23 mouse cellular contexts compared by ENCODE assay signal in genomic region chr13:37337269-37337668, GRCm38 (mm10). TPM values are rescaled to one million over a fixed set of nuclear protein-coding genes. Genes with fewer than 3 reads are reported as not detected.
DNase-seq lines count a peak whose midpoint lies in the region; ATAC-seq and TF ChIP-seq lines count a peak whose summit lies in the region.
"Had no signal": no experiment of that assay in that cellular context is flagged by ENCODE, and none has a peak within 500 bp of the region (broad histone marks: within the 10 kb centered on the region; RNA-seq: fewer than 3 reads in every experiment).

No protein-coding gene starts in this region.

- 52% methylated on average over 4 of the region's 4 CpGs for WGBS in liver, postnatal 0 days (ENCODE audit: insufficient replicate concordance)
- WGBS in liver, embryonic 12.5 days (ENCODE audit: insufficient replicate concordance) = 59% methylated on average over 4 of the region's 4 CpGs
- 64% methylated on average over 4 of the region's 4 CpGs for WGBS in forebrain, postnatal 0 days

- peak overlapping the region; percentile 36; the same call in 1 of the 2 replicates for H3K27ac ChIP-seq in liver, postnatal 0 days (ENCODE audit: low read depth)
- no peak overlapping the region for H3K27ac ChIP-seq in liver, embryonic 12.5 days
- H3K27ac ChIP-seq in bone marrow macrophage, adult 2 months (ENCODE audit: insufficient read depth, low read depth, low read length) = peak overlapping the region; percentile 75
- no peak overlapping the region for H3K27ac ChIP-seq in forebrain, postnatal 0 days (ENCODE audit: low read depth, low read length)
- H3K27ac ChIP-seq: embryonic facial prominence, embryonic 15.5 days; heart, adult 2 months; hindbrain, embryonic 10.5 days; hindbrain, postnatal 0 days; kidney, postnatal 0 days; layer of hippocampus, adult 2 months had no signal

- no peaks in the 10 kb centered on the region for H3K36me3 ChIP-seq in liver, postnatal 0 days (replicated peaks; ENCODE audit: insufficient read depth, low read length)
- no peaks in the 10 kb centered on the region for H3K36me3 ChIP-seq in liver, embryonic 12.5 days
- H3K36me3 ChIP-seq in forebrain, postnatal 0 days (ENCODE audit: insufficient read depth) = no peaks in the 10 kb centered on the region
- H3K36me3 ChIP-seq: embryonic facial prominence, embryonic 15.5 days; hindbrain, embryonic 10.5 days had no signal

- TF ChIP-seq EP300 in liver, postnatal 0 days (IDR thresholded peaks at IDR 0.05; ENCODE audit: low read depth) = no peak

- no peak for ATAC-seq in liver, postnatal 0 days
- ATAC-seq in liver, embryonic 12.5 days = no peak
- ATAC-seq in megakaryocyte, adult 5-6 weeks (ENCODE audit: poor library complexity, severe bottlenecking) = peak; percentile 49
- ATAC-seq in forebrain, postnatal 0 days = no peak
- ATAC-seq: hindbrain, postnatal 0 days; intestine, postnatal 0 days; Patski had no signal

- no peaks in the 10 kb centered on the region for H3K27me3 ChIP-seq in liver, postnatal 0 days (ENCODE audit: insufficient read depth, low read length)
- no peaks in the 10 kb centered on the region for H3K27me3 ChIP-seq in liver, embryonic 12.5 days (replicated peaks)
- no peaks in the 10 kb centered on the region for H3K27me3 ChIP-seq in forebrain, postnatal 0 days (ENCODE audit: insufficient read depth, low read length)
- H3K27me3 ChIP-seq: embryonic facial prominence, embryonic 15.5 days had no signal

- TF ChIP-seq CTCF in liver, postnatal 0 days (IDR thresholded peaks at IDR 0.05; ENCODE audit: low read depth) = no peak
- TF ChIP-seq CTCF in bone marrow macrophage, adult 2 months (IDR thresholded peaks at IDR 0.05; ENCODE audit: low read depth, low read length) = no peak
- no peak for TF ChIP-seq CTCF in forebrain, postnatal 0 days (IDR thresholded peaks at IDR 0.05; ENCODE audit: low read depth)

- H3K4me1 ChIP-seq in liver, postnatal 0 days (ENCODE audit: insufficient read depth) = no peaks in the 10 kb centered on the region
- no peaks in the 10 kb centered on the region for H3K4me1 ChIP-seq in liver, embryonic 12.5 days
- H3K4me1 ChIP-seq in bone marrow macrophage, adult 2 months (ENCODE audit: control insufficient read depth, insufficient read depth, low read length) = peaks cover 44% of the 10 kb centered on the region
- no peaks in the 10 kb centered on the region for H3K4me1 ChIP-seq in forebrain, postnatal 0 days (ENCODE audit: insufficient read depth)
- H3K4me1 ChIP-seq: embryonic facial prominence, embryonic 15.5 days; hindbrain, embryonic 10.5 days had no signal

- no peak overlapping the region for H3K4me2 ChIP-seq in liver, postnatal 0 days (ENCODE audit: low read depth, low read length)
- H3K4me2 ChIP-seq in liver, embryonic 12.5 days = no peak overlapping the region
- no peak overlapping the region for H3K4me2 ChIP-seq in forebrain, postnatal 0 days (ENCODE audit: low read depth)
- H3K4me2 ChIP-seq: embryonic facial prominence, embryonic 15.5 days had no signal

- no peak overlapping the region for H3K4me3 ChIP-seq in liver, postnatal 0 days (ENCODE audit: low read depth, low read length)
- no peak overlapping the region for H3K4me3 ChIP-seq in liver, embryonic 12.5 days
- H3K4me3 ChIP-seq in bone marrow macrophage, adult 2 months (ENCODE audit: insufficient read depth, low read length) = peak overlapping the region; percentile 9; the same call in 1 of the 2 replicates
- no peak overlapping the region for H3K4me3 ChIP-seq in forebrain, postnatal 0 days (ENCODE audit: low read depth, low read length)
- H3K4me3 ChIP-seq: embryonic facial prominence, embryonic 15.5 days; heart, adult 2 months; hindbrain, embryonic 10.5 days; layer of hippocampus, adult 2 months had no signal

- no peak for DNase-seq in liver, postnatal 0 days
- peak; percentile 38 to 42 for DNase-seq in B cell, adult 2 months
- DNase-seq in forebrain, postnatal 0 days = no peak
- DNase-seq in layer of hippocampus, adult 11-12 months (ENCODE audit: low spot score) = no peak
- DNase-seq in left cerebral cortex, postnatal 4 days = no peak
- DNase-seq: adrenal gland, postnatal 10 days; cerebellum, adult 11-12 months; cerebellum, postnatal 14 days; gastrocnemius, postnatal 10 days; heart, adult 2 months; liver; retina, postnatal 1 day had no signal

- H3K9me3 ChIP-seq in liver, postnatal 0 days (ENCODE audit: low read length) = no peaks in the 10 kb centered on the region
- H3K9me3 ChIP-seq in liver, embryonic 12.5 days (replicated peaks) = no peaks in the 10 kb centered on the region
- H3K9me3 ChIP-seq in forebrain, postnatal 0 days (ENCODE audit: low read length) = no peaks in the 10 kb centered on the region
- H3K9me3 ChIP-seq: embryonic facial prominence, embryonic 15.5 days; hindbrain, embryonic 10.5 days had no signal

- no peak for TF ChIP-seq POLR2A in bone marrow macrophage, adult 2 months (IDR thresholded peaks at IDR 0.05; ENCODE audit: borderline replicate concordance, low read depth, low read length)

- intact Hi-C loops in left cerebral cortex, postnatal 4 days (cut with DNase I) = no loop called here

- H3K9ac ChIP-seq in liver, postnatal 0 days (replicated peaks) = no peak overlapping the region
- H3K9ac ChIP-seq in liver, embryonic 12.5 days = no peak overlapping the region
- H3K9ac ChIP-seq in forebrain, postnatal 0 days = no peak overlapping the region
- H3K9ac ChIP-seq: embryonic facial prominence, embryonic 15.5 days had no signal

RNA-seq across cellular contexts. Expression of gene Ly86, which starts 7.7 kb away (rescaled TPM):
- 18.9 and 19.1 TPM in 2 replicates for polyA plus RNA-seq in liver, postnatal 0 days (2015; fragmentation: Nextera tagmentation; extraction: Ambion mirVana)
- polyA plus RNA-seq in liver, embryonic 12.5 days (2016; fragmentation: Nextera tagmentation; extraction: Ambion mirVana) = 6.3 and 7.5 TPM in 2 replicates
- 613 and 643 TPM in 2 replicates for polyA plus RNA-seq in bone marrow macrophage, adult 2 months (2012; ENCODE audit: insufficient read depth, insufficient read length, missing spikeins)
- total RNA-seq in megakaryocyte, adult 5-6 weeks (2015) = 497 and 530 TPM in 2 replicates
- total RNA-seq in megakaryocyte, adult 5-6 weeks (2017) = 408 and 439 TPM in 2 replicates
- 3.1 and 5.2 TPM in 2 replicates for total RNA-seq in forebrain, postnatal 0 days (2014; rRNA removed)
- polyA plus RNA-seq in forebrain, postnatal 0 days (2015; fragmentation: Nextera tagmentation; extraction: Ambion mirVana) = 11.3 and 11.6 TPM in 2 replicates
- 1 to 10 TPM; 3.3 to 3.4 TPM for total RNA-seq in left cerebral cortex, postnatal 4 days (2021)
- polyA plus RNA-seq: C2C12, Patski had no signal

Comparison
In these comparisons a context has a peak if more than half of its experiments do, and no peak if none do; other contexts are left out.
1. H3K27ac ChIP-seq: peak in liver, postnatal 0 days (single experiment) and bone marrow macrophage, adult 2 months (single experiment); none in liver, embryonic 12.5 days (single experiment) and forebrain, postnatal 0 days (single experiment).
2. DNase-seq: peak in B cell, adult 2 months (2 of 2); none in liver, postnatal 0 days (single experiment), forebrain, postnatal 0 days (single experiment), layer of hippocampus, adult 11-12 months (single experiment) and left cerebral cortex, postnatal 4 days (single experiment).
3. RNA of gene Ly86, which starts 7.7 kb away (polyA plus RNA-seq): 613 to 643 TPM in bone marrow macrophage, adult 2 months; 18.9 to 19.1 TPM in liver, postnatal 0 days, 11.3 to 11.6 TPM in forebrain, postnatal 0 days and 6.3 to 7.5 TPM in liver, embryonic 12.5 days; every median in the first group is over 10 times any median in the second.